Mouse (Mus musculus): ENCODE results near the gene Gm7980. TPM values are rescaled to one million over a fixed set of nuclear protein-coding genes. Genes with fewer than 3 reads are reported as not detected.
"Not testable (repeated sequence)": the region's sequence is repeated elsewhere in the genome, so short reads cannot be mapped to it uniquely, and the experiment has no call there.

The Gm7980 gene
- not detected in 2 replicates for polyA plus RNA-seq (2014; fragmentation: Nextera tagmentation; extraction: Ambion mirVana)

- H3K9ac ChIP-seq (replicated peaks; ENCODE audit: low read depth, low read length); H3K4me1 ChIP-seq (ENCODE audit: control insufficient read depth, insufficient read depth, low read length); H3K9me3 ChIP-seq (ENCODE audit: control insufficient read depth, low read depth, low read length); H3K4me3 ChIP-seq (ENCODE audit: low read depth, low read length); H3K36me3 ChIP-seq (ENCODE audit: control insufficient read depth, insufficient read depth, low read length); H3K4me2 ChIP-seq (replicated peaks; ENCODE audit: low read depth, low read length); ATAC-seq (ENCODE audit: insufficient number of reproducible peaks, insufficient read depth, low FRiP score, low read depth); H3K27me3 ChIP-seq (ENCODE audit: control insufficient read depth, insufficient read depth, low read length); H3K27ac ChIP-seq (ENCODE audit: low read length): not testable (repeated sequence)
- no CpG with 5 or more reads among the region's 2 CpGs for WGBS
Observed at GRCm38 (mm10) chr14:41907190-41907589, at the start of gene Gm7980. Gm7980 (minus strand) TSS chr14:41907290.

GRCm38 (mm10) chr14:41943695-41944094 is 36.6 kb upstream of the Gm7980 start, which contains the start of gene 1700024B05Rik:
1700024B05Rik (plus strand) TSS chr14:41943995.
- H3K4me1 ChIP-seq (ENCODE audit: control insufficient read depth, insufficient read depth, low read length); ATAC-seq (ENCODE audit: insufficient number of reproducible peaks, insufficient read depth, low FRiP score, low read depth); H3K9me3 ChIP-seq (ENCODE audit: control insufficient read depth, low read depth, low read length); H3K4me3 ChIP-seq (ENCODE audit: low read depth, low read length); H3K36me3 ChIP-seq (ENCODE audit: control insufficient read depth, insufficient read depth, low read length); H3K9ac ChIP-seq (replicated peaks; ENCODE audit: low read depth, low read length); H3K27ac ChIP-seq (ENCODE audit: low read length); H3K4me2 ChIP-seq (replicated peaks; ENCODE audit: low read depth, low read length); H3K27me3 ChIP-seq (ENCODE audit: control insufficient read depth, insufficient read depth, low read length): not testable (repeated sequence)
- WGBS: 75% methylated on average over 1 of the region's 2 CpGs

GRCm38 (mm10) chr14:41924649-41925048 is 17.6 kb upstream of the Gm7980 start, which contains the start of gene 1700049E17Rik1:
1700049E17Rik1 (plus strand) TSS chr14:41924949.
- ATAC-seq (ENCODE audit: insufficient number of reproducible peaks, insufficient read depth, low FRiP score, low read depth); H3K9me3 ChIP-seq (ENCODE audit: control insufficient read depth, low read depth, low read length); H3K27ac ChIP-seq (ENCODE audit: low read length); H3K4me2 ChIP-seq (replicated peaks; ENCODE audit: low read depth, low read length); H3K27me3 ChIP-seq (ENCODE audit: control insufficient read depth, insufficient read depth, low read length); H3K4me3 ChIP-seq (ENCODE audit: low read depth, low read length); H3K9ac ChIP-seq (replicated peaks; ENCODE audit: low read depth, low read length); H3K36me3 ChIP-seq (ENCODE audit: control insufficient read depth, insufficient read depth, low read length); H3K4me1 ChIP-seq (ENCODE audit: control insufficient read depth, insufficient read depth, low read length): not testable (repeated sequence)
- no CpG with 5 or more reads among the region's 1 CpGs for WGBS

Other genes starting within 250 kb of the Gm7980 start
- gene Gm8068, start 205.4 kb downstream of the Gm7980 start, polyA plus RNA-seq (2014; fragmentation: Nextera tagmentation; extraction: Ambion mirVana): not detected in 2 replicates
- not detected in 2 replicates for gene Gm7929, start 156.7 kb downstream of the Gm7980 start, polyA plus RNA-seq (2014; fragmentation: Nextera tagmentation; extraction: Ambion mirVana)
- not detected in 2 replicates for gene Gm47189, start 134.8 kb downstream of the Gm7980 start, polyA plus RNA-seq (2014; fragmentation: Nextera tagmentation; extraction: Ambion mirVana)
- gene 1700049E17Rik1, start 17.7 kb upstream of the Gm7980 start, polyA plus RNA-seq (2014; fragmentation: Nextera tagmentation; extraction: Ambion mirVana): not detected in 2 replicates
- not detected in 2 replicates for gene 1700024B05Rik, start 36.7 kb upstream of the Gm7980 start, polyA plus RNA-seq (2014; fragmentation: Nextera tagmentation; extraction: Ambion mirVana)
- gene Gm6401, start 60.6 kb upstream of the Gm7980 start, polyA plus RNA-seq (2014; fragmentation: Nextera tagmentation; extraction: Ambion mirVana): not detected in 2 replicates
- gene Gm3543, start 76.0 kb upstream of the Gm7980 start, polyA plus RNA-seq (2014; fragmentation: Nextera tagmentation; extraction: Ambion mirVana): not detected in 2 replicates
- gene Gm7951, start 210.1 kb upstream of the Gm7980 start, polyA plus RNA-seq (2014; fragmentation: Nextera tagmentation; extraction: Ambion mirVana): not detected in 2 replicates

Data from stomach, embryonic 14.5 days (tissue).